Mouse (Mus musculus) G1E (cell line): ENCODE results near the gene Kif18a. TPM values are rescaled to one million over a fixed set of nuclear protein-coding genes. Genes with fewer than 3 reads are reported as not detected.

ENCODE experiments used
- ATAC-seq: 2 replicates; pipeline ENCODE4 v1.8.0; 2016; ENCODE audit warnings: mild to moderate bottlenecking; ENCODE audit not compliant: insufficient number of reproducible peaks, poor library complexity, low FRiP score, severe bottlenecking; ENCODE audit errors: extremely low read depth
- DNase-seq: peaks from one replicate; pipeline ENCODE4 v3.0.0; 2012; ENCODE audit warnings: low spot score
- H3K27me3 ChIP-seq: 2 replicates; pipeline ENCODE4 v1.6.1; 2012; ENCODE audit warnings: mild to moderate bottlenecking, low read length, inconsistent platforms; ENCODE audit not compliant: insufficient read depth
- H3K36me3 ChIP-seq: replicated peaks from 2 replicates; pipeline ENCODE3; 2012; ENCODE audit warnings: mild to moderate bottlenecking, inconsistent platforms
- H3K4me1 ChIP-seq: 2 replicates; pipeline ENCODE4 v1.6.1; 2012; ENCODE audit warnings: low read depth, low read length, inconsistent platforms, mixed read lengths; ENCODE audit not compliant: insufficient read depth
- H3K4me3 ChIP-seq: 2 replicates; pipeline ENCODE4 v1.5.1; 2012; ENCODE audit warnings: low read depth, mild to moderate bottlenecking, inconsistent platforms, low read length, moderate library complexity, mixed read lengths
- H3K9me3 ChIP-seq: replicated peaks from 2 replicates; pipeline ENCODE4 v1.6.1; 2012; ENCODE audit warnings: inconsistent platforms
- CTCF ChIP-seq: IDR thresholded peaks from 2 replicates; pipeline ENCODE4 v1.5.1; 2012; ENCODE audit warnings: low read depth, low read length, inconsistent platforms, mixed read lengths
- GATA1 ChIP-seq: IDR thresholded peaks from 2 replicates; pipeline ENCODE4 v1.6.1; 2012; ENCODE audit warnings: borderline replicate concordance, low read length, inconsistent platforms, mixed read lengths
- GATA2 ChIP-seq: IDR thresholded peaks from 2 replicates; pipeline ENCODE4 v1.6.1; 2012; ENCODE audit warnings: low read depth, low read length, inconsistent platforms, borderline replicate concordance
- POLR2AphosphoS5 ChIP-seq: IDR thresholded peaks from 2 replicates; pipeline ENCODE4 v1.6.1; 2012; ENCODE audit warnings: low read depth, low read length, inconsistent platforms; ENCODE audit not compliant: insufficient replicate concordance
- TAL1 ChIP-seq: conservative IDR thresholded peaks from 2 replicates; pipeline ENCODE4 v1.6.1; 2012; ENCODE audit warnings: low read depth, low read length, inconsistent platforms, mixed read lengths
- polyA plus RNA-seq: library from polyadenylated mRNA; stranded (reverse); fragments of >175 nt; gene quantifications from 2 replicates; pipeline ENCODE4 v1.2.3, GENCODE M21; 2012
- total RNA-seq, 2 experiments: library from RNA; stranded (forward) in 1 of 2; stranded (reverse) in 1 of 2; fragments of 200-1000 nt in 1 of 2; fragments of >200 nt in 1 of 2; fragmentation: Nextera tagmentation in 1 of 2; gene quantifications; 2 replicates each; pipeline ENCODE4 v1.2.3; 2014 to 2017

Gene Kif18a
- total and polyA plus RNA-seq, 3 experiments, result 1.1 to 59.5 (median 33.1) TPM

- Histone ChIP-seq H3K4me3 (peak overlapping the region; percentile 70), H3K4me1 (peaks cover 7% of the 10 kb centered on the region; the same call in 1 of the 2 replicates), H3K27me3 (no peaks in the 10 kb centered on the region), H3K36me3 (no peaks in the 10 kb centered on the region), H3K9me3 (no peaks in the 10 kb centered on the region)
- ATAC-seq (0 out of 2 replicates have a peak, but pooled peaks have one; percentile 29), DNase-seq (peak; percentile 5)
- no peak for TF ChIP-seq TAL1
- no peak for TF ChIP-seq POLR2AphosphoS5
- TF ChIP-seq CTCF, result no peak
- no peak for TF ChIP-seq GATA2
- no peak for TF ChIP-seq GATA1
Observed at GRCm38 (mm10) chr2:109278036-109278435, 2.5 kb upstream of the Kif18a start.

GRCm38 (mm10) chr2:109280272-109280599 is 302 bp upstream of the Kif18a start:
- H3K4me1 ChIP-seq, result peaks cover 13% of the 10 kb centered on the region
- H3K27me3 ChIP-seq, result no peaks in the 10 kb centered on the region
- no peak for DNase-seq
- ATAC-seq, result no peak
- H3K4me3 ChIP-seq, result peak overlapping the region; percentile 94
- TF ChIP-seq TAL1 (no peak), GATA1 (no peak), CTCF (no peak), POLR2AphosphoS5 (no peak), GATA2 (no peak)
- H3K36me3 ChIP-seq, result peaks cover 5% of the 10 kb centered on the region
- H3K9me3 ChIP-seq, result no peaks in the 10 kb centered on the region

GRCm38 (mm10) chr2:109281341-109281690 is 778 bp downstream of the Kif18a start:
- peaks cover 13% of the 10 kb centered on the region for H3K36me3 ChIP-seq
- DNase-seq, result no peak
- H3K9me3 ChIP-seq, result no peaks in the 10 kb centered on the region
- H3K4me3 ChIP-seq, result peak overlapping the region; percentile 94
- no peaks in the 10 kb centered on the region for H3K27me3 ChIP-seq
- no peak for ATAC-seq
- H3K4me1 ChIP-seq, result peaks cover 19% of the 10 kb centered on the region
- TF ChIP-seq CTCF (no peak), POLR2AphosphoS5 (no peak), GATA1 (no peak), TAL1 (no peak)

GRCm38 (mm10) chr2:109284121-109284520 is 3.6 kb downstream of the Kif18a start:
- Histone ChIP-seq H3K27me3 (no peaks in the 10 kb centered on the region), H3K9me3 (no peaks in the 10 kb centered on the region), H3K36me3 (peaks cover 22% of the 10 kb centered on the region), H3K4me1 (peaks cover 19% of the 10 kb centered on the region), H3K4me3 (no peak overlapping the region)
- DNase-seq, result no peak
- TF ChIP-seq GATA1, result no peak
- 0 out of 2 replicates have a peak, but pooled peaks have one; percentile 6 for TF ChIP-seq TAL1
- ATAC-seq, result no peak

GRCm38 (mm10) chr2:109289327-109289726 is 8.8 kb downstream of the Kif18a start:
- H3K9me3 ChIP-seq, result no peaks in the 10 kb centered on the region
- DNase-seq (no peak), ATAC-seq (no peak)
- TF ChIP-seq CTCF, result no peak
- TF ChIP-seq GATA1, result no peak
- no peak for TF ChIP-seq POLR2AphosphoS5
- no peak for TF ChIP-seq TAL1
- TF ChIP-seq GATA2, result no peak
- H3K27me3 ChIP-seq, result no peaks in the 10 kb centered on the region
- H3K36me3 ChIP-seq, result peaks cover 60% of the 10 kb centered on the region
- H3K4me1 ChIP-seq, result peaks cover 8% of the 10 kb centered on the region
- no peak overlapping the region for H3K4me3 ChIP-seq

GRCm38 (mm10) chr2:109296264-109296663 is 15.7 kb downstream of the Kif18a start:
- peak; percentile 2 for DNase-seq
- peaks cover 9% of the 10 kb centered on the region for H3K4me1 ChIP-seq
- peaks cover 47% of the 10 kb centered on the region for H3K36me3 ChIP-seq
- TF ChIP-seq TAL1 (peak; percentile 61), GATA1 (no peak)
- no peaks in the 10 kb centered on the region for H3K27me3 ChIP-seq
- no peak overlapping the region for H3K4me3 ChIP-seq
- peak; percentile 80 for ATAC-seq
- H3K9me3 ChIP-seq, result no peaks in the 10 kb centered on the region

GRCm38 (mm10) chr2:109298160-109298559 is 17.6 kb downstream of the Kif18a start:
- TF ChIP-seq GATA1, result no peak
- TF ChIP-seq CTCF, result no peak
- TF ChIP-seq POLR2AphosphoS5, result no peak
- no peak for TF ChIP-seq GATA2
- TF ChIP-seq TAL1, result no peak
- H3K36me3 ChIP-seq, result peaks cover 43% of the 10 kb centered on the region
- H3K9me3 ChIP-seq, result no peaks in the 10 kb centered on the region
- H3K4me1 ChIP-seq, result peaks cover 9% of the 10 kb centered on the region
- H3K4me3 ChIP-seq, result no peak overlapping the region
- H3K27me3 ChIP-seq, result no peaks in the 10 kb centered on the region
- no peak for DNase-seq
- ATAC-seq, result no peak
